Mouse (Mus musculus) layer of hippocampus, adult 8-10 months (tissue): ENCODE results near the gene Pcsk4. TPM values are rescaled to one million over a fixed set of nuclear protein-coding genes. Genes with fewer than 3 reads are reported as not detected.
"Not testable (repeated sequence)": the region's sequence is repeated elsewhere in the genome, so short reads cannot be mapped to it uniquely, and the experiment has no call there.

Experiments used
- DNase-seq, 2 experiments: peaks; one replicate each; pipeline ENCODE4 v3.0.0; 2022; ENCODE audit warnings: low spot score in 2 of 2
- total RNA-seq, 4 experiments: library from RNA; stranded (reverse); gene quantifications; 2 replicates each; pipeline ENCODE4 v1.2.4; 2022

Pcsk4 gene
- total RNA-seq, 4 experiments from 2014 or later: 3.3 to 6.4 (median 4.1) TPM

- no peak for DNase-seq
These were observed 19.0 kb upstream of the Pcsk4 start, which contains the start of gene Adamtsl5 for GRCm38 (mm10) chr10:80348244-80348781. Gene Adamtsl5, minus strand, starts transcription at chr10:80348412.

- DNase-seq: no peak
These were observed 18.2 kb upstream of the Pcsk4 start for GRCm38 (mm10) chr10:80347514-80347967.

- DNase-seq: not testable (repeated sequence)
These were observed 16.6 kb upstream of the Pcsk4 start for GRCm38 (mm10) chr10:80345929-80346328.

GRCm38 (mm10) chr10:80345122-80345521 lies 15.8 kb upstream of the Pcsk4 start:
- DNase-seq: no peak

- no peak for DNase-seq
These were observed 14.9 kb upstream of the Pcsk4 start for GRCm38 (mm10) chr10:80344131-80344661.

- no peak for DNase-seq
These were observed 14.2 kb upstream of the Pcsk4 start for GRCm38 (mm10) chr10:80343425-80343895.

GRCm38 (mm10) chr10:80342749-80343424 lies 13.6 kb upstream of the Pcsk4 start:
- no peak for DNase-seq

- DNase-seq: no peak
These were observed 13.0 kb upstream of the Pcsk4 start for GRCm38 (mm10) chr10:80342305-80342748.

- no peak for DNase-seq
These were observed 12.4 kb upstream of the Pcsk4 start for GRCm38 (mm10) chr10:80341491-80342304.

- no peak for DNase-seq
These were observed 11.7 kb upstream of the Pcsk4 start for GRCm38 (mm10) chr10:80341026-80341425.

GRCm38 (mm10) chr10:80339941-80340750 lies 10.8 kb upstream of the Pcsk4 start:
- DNase-seq: peak in 1 of 2 experiments; percentile 88

GRCm38 (mm10) chr10:80336263-80336662 lies 7.0 kb upstream of the Pcsk4 start:
- DNase-seq: no peak

- DNase-seq: no peak
These were observed 3.3 kb upstream of the Pcsk4 start for GRCm38 (mm10) chr10:80332525-80332989.

- DNase-seq: no peak
These were observed 2.6 kb upstream of the Pcsk4 start for GRCm38 (mm10) chr10:80331636-80332524.

GRCm38 (mm10) chr10:80330888-80331287 lies 1.6 kb upstream of the Pcsk4 start:
- no peak for DNase-seq

- DNase-seq: no peak
These were observed 786 bp upstream of the Pcsk4 start for GRCm38 (mm10) chr10:80330084-80330483.

- DNase-seq: peak in 1 of 2 experiments; percentile 20
These were observed 4.3 kb downstream of the Pcsk4 start for GRCm38 (mm10) chr10:80325045-80325444.

- DNase-seq: no peak
These were observed 4.9 kb downstream of the Pcsk4 start for GRCm38 (mm10) chr10:80324120-80325037.
